Mouse (Mus musculus) lung, postnatal 14 days (tissue): Measurements from ENCODE around the gene Tmem95.
A peak's percentile ranks its signal among the peaks of the same experiment; 100 is the strongest.

Experiments used
- DNase-seq: peaks from one replicate; pipeline ENCODE4 v3.0.0; 2021

Gene Tmem95

DNA sequence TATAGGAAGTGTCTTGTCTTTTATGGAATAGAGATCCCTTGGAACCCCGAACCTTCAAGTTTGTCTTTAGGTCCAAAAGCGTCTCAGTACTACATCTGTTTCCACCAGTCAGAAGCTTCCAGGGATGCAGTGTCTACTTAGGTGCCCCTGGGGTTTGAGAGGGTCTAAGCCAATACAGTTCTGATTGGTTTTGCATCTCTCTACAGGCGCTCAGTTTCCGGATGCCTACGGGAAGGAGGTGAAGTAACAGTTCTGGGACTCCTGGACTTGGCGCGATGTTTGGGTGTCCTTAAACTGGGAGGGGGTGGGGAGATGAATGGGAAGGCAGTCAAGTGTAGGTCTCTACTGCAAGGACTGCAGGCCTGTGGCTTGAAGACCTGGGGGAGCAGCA lies 39.1 kb downstream of the Tmem95 start:
- DNase-seq: no peak

DNA sequence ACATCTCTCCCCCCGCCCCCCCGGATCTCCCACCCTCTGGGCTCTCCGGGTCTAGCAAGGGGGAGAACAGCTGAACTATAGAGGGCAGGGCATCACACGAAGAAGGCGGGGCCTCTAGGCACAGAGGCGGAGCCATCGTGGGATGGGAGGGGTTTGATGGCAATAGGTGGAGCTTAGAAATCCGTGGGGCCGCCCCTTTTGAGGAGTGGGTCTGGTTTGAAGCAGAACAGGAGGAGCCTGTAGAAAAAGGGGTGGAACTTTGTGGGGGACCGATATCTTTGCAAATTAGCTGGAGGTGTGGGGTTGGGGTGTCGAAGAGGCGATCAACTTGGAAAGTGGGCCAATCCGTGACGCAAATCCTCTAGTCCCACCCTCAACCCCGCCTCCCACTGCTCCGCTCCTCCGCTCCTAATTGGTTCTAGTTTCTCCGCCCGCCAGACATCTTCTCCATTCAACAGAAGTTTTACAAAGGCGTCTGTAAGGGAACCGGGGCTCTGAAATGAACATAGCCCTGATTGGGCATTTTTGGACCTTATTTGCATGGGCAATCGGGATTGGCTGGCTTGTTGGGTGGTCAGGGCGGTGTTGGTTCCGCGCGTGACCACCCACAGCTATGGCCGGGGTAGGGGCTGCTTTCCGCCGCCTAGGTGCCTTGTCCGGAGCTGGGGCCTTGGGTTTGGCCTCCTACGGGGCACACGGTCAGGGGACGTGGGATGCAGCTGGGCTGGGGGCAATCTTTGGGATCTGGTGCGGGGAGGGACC lies 39.7 kb downstream of the Tmem95 start, which contains the start of gene Tmem256:
Gene Tmem256, plus strand, starts transcription at position 563 of the 762 bp plus-strand sequence.
- peak; percentile 94 for DNase-seq

DNA sequence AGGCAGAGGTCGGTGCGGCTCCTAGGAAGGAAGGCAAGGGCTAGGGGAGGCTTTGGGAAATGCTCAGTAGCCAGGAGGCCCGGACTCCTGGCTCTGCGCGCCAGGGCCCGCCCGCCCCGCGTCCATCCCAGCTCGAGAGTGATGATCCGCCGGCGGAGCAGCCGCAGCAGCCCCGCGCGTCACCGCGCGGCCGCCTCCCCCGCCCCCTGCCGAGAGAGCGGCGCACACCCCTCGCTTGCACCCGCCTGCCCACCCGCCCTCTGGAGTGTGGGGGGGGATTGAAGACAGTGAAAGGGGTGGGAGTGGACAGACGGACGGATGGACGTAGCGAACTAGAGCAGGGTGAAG lies 40.2 kb downstream of the Tmem95 start, which contains the start of gene Nlgn2:
Gene Nlgn2, minus strand, starts transcription at position 181 of the 348 bp plus-strand sequence.
- no peak for DNase-seq

DNA sequence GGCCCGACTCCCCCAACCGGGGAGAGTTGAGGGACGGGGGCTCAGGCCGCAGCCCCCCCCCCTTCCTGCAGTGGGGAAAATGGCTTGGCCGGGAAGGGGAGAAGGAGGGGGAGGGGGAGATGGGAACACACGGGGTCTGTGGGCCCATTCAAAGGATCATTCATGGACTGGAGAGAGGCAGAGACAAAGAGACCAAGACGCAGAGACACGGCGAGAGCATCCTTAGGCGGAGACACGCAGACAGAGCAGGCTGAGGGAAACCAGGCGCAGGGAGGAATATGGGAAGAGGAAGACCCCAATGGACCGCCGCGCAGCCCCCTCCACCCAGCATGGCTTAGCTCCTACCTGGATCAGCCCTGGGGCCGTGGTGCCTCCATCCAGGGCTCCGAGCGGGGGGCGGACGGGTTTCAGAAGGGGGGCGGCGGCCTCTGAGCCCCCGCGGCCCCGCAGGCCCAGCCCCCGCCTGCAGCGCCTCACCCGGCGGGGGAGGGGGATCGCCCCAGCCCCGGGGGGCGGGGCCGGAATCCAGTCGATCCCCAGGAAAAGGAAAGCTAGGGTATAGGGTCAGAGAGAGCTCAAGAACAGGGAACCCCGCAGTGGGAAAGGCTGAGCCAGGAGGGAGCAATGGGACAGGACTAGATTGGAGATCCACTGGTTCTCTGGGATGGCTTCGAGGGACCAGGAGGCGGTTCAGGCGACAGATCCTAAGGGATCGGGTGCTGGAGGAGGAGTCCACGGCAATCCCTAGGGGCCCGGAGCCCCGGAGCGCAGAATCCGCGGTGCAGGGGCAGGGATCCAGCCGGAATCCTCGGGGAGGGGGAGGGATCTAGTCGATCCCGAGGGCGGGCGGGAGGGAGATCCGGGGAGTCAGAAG lies 40.9 kb downstream of the Tmem95 start:
- no peak for DNase-seq

DNA sequence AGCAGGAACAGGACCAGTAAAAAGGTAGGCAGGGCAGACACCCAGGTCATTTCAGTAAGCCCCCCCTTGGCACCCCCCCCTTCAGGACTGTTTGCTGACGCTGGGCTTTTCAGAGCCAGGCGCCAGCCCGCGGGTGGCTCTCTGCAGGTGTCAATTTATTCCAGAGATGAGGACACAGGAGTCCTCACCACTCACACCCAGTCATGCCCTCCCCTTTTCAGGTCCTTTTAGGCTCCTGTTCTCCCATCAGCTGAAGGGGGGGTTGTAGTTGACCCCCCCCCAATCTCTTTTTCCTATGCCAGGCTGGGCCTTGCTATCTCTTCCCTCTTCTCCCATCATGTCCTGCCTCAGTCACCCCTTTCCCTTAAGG lies 41.9 kb downstream of the Tmem95 start:
- DNase-seq: no peak

DNA sequence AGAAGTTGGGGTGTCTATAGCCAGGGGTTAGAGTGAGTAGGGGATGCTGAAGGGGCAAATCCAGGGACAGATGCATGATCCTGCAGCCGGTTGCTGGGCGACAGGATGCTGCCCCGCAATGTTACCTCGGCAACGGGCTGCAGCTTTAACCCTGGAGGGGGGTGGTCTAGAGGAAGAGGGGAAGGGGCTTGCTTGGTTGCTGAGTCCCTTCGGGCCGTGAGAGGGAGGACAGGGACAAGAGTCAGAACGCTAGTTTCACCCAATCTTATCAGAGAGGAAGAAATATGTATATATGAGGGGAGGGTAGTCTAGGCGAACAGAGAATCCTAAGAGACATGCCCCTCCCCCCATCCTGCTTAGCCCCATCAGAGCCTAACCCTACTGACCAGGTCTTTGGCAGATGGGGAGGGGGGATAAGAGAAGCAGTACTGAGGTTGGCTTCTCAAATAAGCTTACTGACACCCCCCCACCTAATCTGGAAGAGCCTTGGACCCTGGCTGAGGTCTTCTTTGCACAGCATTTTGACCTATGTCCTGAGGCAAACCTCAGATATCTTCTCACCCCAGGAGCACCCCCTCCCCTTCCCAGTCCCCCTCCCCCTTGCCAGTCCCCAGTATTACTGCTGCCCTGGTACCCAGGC lies 42.4 kb downstream of the Tmem95 start:
- no peak for DNase-seq

DNA sequence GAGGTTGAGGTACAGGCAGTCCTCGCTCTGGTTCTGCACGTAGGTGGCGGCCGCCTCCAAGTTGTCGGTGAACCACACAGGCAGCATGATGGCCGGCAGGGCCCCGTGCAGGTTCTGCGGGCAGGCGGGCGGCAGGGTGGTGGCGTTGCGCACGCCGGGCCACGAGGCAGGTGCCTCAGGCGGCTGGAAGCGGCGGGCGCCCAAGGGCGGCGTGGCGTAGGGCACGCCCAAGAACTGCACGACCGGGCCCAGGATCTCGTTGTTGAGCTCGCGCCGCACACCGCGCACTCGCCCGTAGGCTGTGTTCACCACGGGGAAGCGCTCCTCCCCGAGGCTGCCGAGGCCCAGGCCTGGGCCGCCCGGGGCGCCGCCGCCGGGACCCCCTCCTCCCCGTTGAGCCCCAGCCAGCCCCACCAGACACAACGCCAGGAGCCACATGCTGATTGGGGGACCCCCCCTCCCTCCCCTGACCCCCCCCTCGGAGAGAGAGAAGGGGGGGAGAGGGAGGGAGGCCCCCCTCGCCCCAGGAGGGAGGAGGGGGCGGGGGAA lies 43.7 kb downstream of the Tmem95 start:
- no peak for DNase-seq

DNA sequence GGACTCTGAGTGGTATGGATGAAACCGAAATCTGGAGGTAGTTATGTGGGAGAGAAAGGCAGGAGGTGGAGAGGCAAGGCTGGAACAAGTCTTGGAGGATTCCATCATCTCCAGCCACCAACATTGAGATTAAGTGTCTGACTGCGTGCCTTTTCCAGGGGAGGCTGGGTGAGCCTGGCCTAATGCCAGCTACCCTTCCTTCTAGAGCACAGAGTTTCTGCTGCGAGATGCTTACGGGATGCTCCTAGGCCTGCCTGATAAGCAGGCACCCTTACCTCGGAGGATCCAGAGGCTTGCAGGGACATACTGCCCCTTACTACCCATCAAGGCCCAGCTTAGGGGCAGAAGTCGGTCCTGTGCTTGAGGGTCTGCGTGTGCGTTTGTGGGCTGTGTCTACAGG lies 44.3 kb downstream of the Tmem95 start:
- no peak for DNase-seq

DNA sequence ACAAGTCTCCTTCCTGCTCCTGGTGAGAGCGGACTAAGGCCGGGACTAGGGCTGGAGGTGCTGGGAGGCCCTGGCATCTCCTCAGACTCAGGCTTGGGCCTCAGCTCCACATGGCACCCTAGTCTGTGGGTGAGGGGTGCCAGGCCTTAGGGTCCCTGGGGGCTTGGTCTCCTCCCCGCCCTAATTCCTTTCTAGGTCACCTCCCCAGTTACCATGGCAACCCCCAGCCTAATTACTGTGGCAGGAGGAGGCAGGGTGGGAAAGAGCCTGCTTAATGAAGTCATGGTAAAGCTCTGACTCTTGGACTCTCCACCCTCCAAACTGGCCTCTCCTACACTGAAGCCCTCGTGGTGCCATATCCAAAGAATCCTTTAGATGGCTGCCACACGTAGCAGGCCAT lies 49.0 kb downstream of the Tmem95 start:
- no peak for DNase-seq
